Mouse (Mus musculus) CH12.LX (cell line): Measurements from ENCODE around the gene Rrp8.

ENCODE experiments used
- CTCF ChIP-seq, 2 experiments: IDR thresholded peaks in 1 of 2; conservative IDR thresholded peaks in 1 of 2; 2 replicates each; pipeline ENCODE4 v1.5.1; 2011 to 2012; ENCODE audit warnings: low read depth in 2 of 2, low read length in 2 of 2, improper control_type of control experiment in 1 of 2, inconsistent platforms in 1 of 2, mild to moderate bottlenecking in 1 of 2, moderate library complexity in 1 of 2
- E2F4 ChIP-seq: IDR thresholded peaks from 2 replicates; pipeline ENCODE4 v1.6.1; 2011; ENCODE audit warnings: low read depth, low read length, improper control_type of control experiment; ENCODE audit not compliant: insufficient replicate concordance
- EP300 ChIP-seq: IDR thresholded peaks from 2 replicates; pipeline ENCODE4 v1.6.1; 2011; ENCODE audit warnings: low read length, improper control_type of control experiment
- HCFC1 ChIP-seq: IDR thresholded peaks from 2 replicates; pipeline ENCODE4 v1.6.1; 2012; ENCODE audit warnings: low read depth, mild to moderate bottlenecking, inconsistent platforms, low read length, improper control_type of control experiment
- KAT2A ChIP-seq: IDR thresholded peaks from 2 replicates; pipeline ENCODE4 v1.6.1; 2012; ENCODE audit warnings: low read length, improper control_type of control experiment, inconsistent platforms; ENCODE audit not compliant: insufficient replicate concordance
- MXI1 ChIP-seq: IDR thresholded peaks from 2 replicates; pipeline ENCODE4 v1.6.1; 2011; ENCODE audit warnings: mild to moderate bottlenecking, low read depth, low read length, improper control_type of control experiment
- NELFE ChIP-seq: IDR thresholded peaks from 2 replicates; pipeline ENCODE4 v1.6.1; 2011; ENCODE audit warnings: low read depth, low read length, improper control_type of control experiment
- POLR2AphosphoS2 ChIP-seq: IDR thresholded peaks from 2 replicates; pipeline ENCODE4 v1.6.1; 2011; ENCODE audit warnings: low read depth, low read length, improper control_type of control experiment
- TCF12 ChIP-seq: IDR thresholded peaks from 2 replicates; pipeline ENCODE4 v1.6.1; 2014; ENCODE audit warnings: low read depth, mild to moderate bottlenecking, inconsistent platforms, low read length, improper control_type of control experiment
- USF1 ChIP-seq: IDR thresholded peaks from 2 replicates; pipeline ENCODE4 v1.6.1; 2014; ENCODE audit warnings: low read depth, mild to moderate bottlenecking, inconsistent platforms, low read length, improper control_type of control experiment
- ZC3H11A ChIP-seq: IDR thresholded peaks from 2 replicates; pipeline ENCODE4 v1.6.1; 2012; ENCODE audit warnings: low read depth, mild to moderate bottlenecking, inconsistent platforms, low read length, improper control_type of control experiment

- TF ChIP-seq KAT2A (no peak), NELFE (no peak), EP300 (no peak), CTCF (conservative IDR thresholded peaks at IDR 0.05 in 1 of 2, IDR thresholded peaks at IDR 0.05 in 1 of 2; ENCODE audit: low read depth in 2 of 2, low read length in 2 of 2) (no peak), MXI1 (no peak), USF1 (no peak), POLR2AphosphoS2 (no peak), E2F4 (no peak), HCFC1 (no peak), ZC3H11A (no peak), TCF12 (no peak)
Observed at GRCm38 (mm10) chr7:105783861-105784260, 46.7 kb upstream of the Rrp8 start.
